Mouse (Mus musculus) midbrain, embryonic 14.5 days (tissue): ENCODE results near the gene Lexm. TPM values are rescaled to one million over a fixed set of nuclear protein-coding genes. Genes with fewer than 3 reads are reported as not detected.

ENCODE experiments used
- ATAC-seq: fragments of 200-750 bp; cut with Nextera tagmentation; 2 replicates; pipeline ENCODE4 v1.8.0; 2017; ENCODE audit warnings: moderate number of reproducible peaks, moderate library complexity; ENCODE audit not compliant: low FRiP score, low TSS enrichment
- DNase-seq: peaks from one replicate; pipeline ENCODE4 v3.0.0-alpha.2; 2015
- H3K27ac ChIP-seq: fragments of 300-500 bp; sonication (generic); replicated peaks from 2 replicates; pipeline ENCODE4 v1.5.1; 2014; ENCODE audit warnings: mild to moderate bottlenecking, low read depth, low read length, moderate library complexity
- H3K27me3 ChIP-seq: fragments of 300-500 bp; sonication (generic); 2 replicates; pipeline ENCODE4 v1.6.1; 2014; ENCODE audit warnings: low read length, control low read depth, mixed read lengths; ENCODE audit not compliant: control insufficient read depth, insufficient read depth
- H3K36me3 ChIP-seq: fragments of 300-500 bp; sonication (generic); 2 replicates; pipeline ENCODE4 v1.6.1; 2014; ENCODE audit warnings: low read length, control low read depth; ENCODE audit not compliant: control insufficient read depth, insufficient read depth
- H3K4me1 ChIP-seq: fragments of 300-500 bp; sonication (generic); 2 replicates; pipeline ENCODE4 v1.6.1; 2014; ENCODE audit warnings: mild to moderate bottlenecking, antibody characterized with exemption, low read length, control low read depth; ENCODE audit not compliant: control insufficient read depth, insufficient read depth
- H3K4me2 ChIP-seq: fragments of 300-500 bp; sonication (generic); 2 replicates; pipeline ENCODE4 v1.6.1; 2014; ENCODE audit warnings: mild to moderate bottlenecking, low read length, moderate library complexity
- H3K4me3 ChIP-seq: fragments of 300-500 bp; sonication (generic); replicated peaks from 2 replicates; pipeline ENCODE4 v1.5.1; 2014; ENCODE audit warnings: low read depth, low read length
- H3K9ac ChIP-seq: fragments of 300-500 bp; sonication (generic); replicated peaks from 2 replicates; pipeline ENCODE4 v1.6.1; 2014; ENCODE audit warnings: mild to moderate bottlenecking, low read length, moderate library complexity
- H3K9me3 ChIP-seq: fragments of 300-500 bp; sonication (generic); 2 replicates; pipeline ENCODE4 v1.6.1; 2016; ENCODE audit warnings: low read length, control low read depth, mixed read lengths; ENCODE audit not compliant: control insufficient read depth
- WGBS: fragments of 180-500 bp; shearing (Covaris S2); extraction: QIAGEN DNeasy Blood & Tissue Kit; methylation state at CpG from one replicate; pipeline ENCODE4 v1.1.7; 2014; 5-methylcytosine and 5-hydroxymethylcytosine counted together
- polyA plus RNA-seq: library from polyadenylated mRNA; unstranded; fragments of >200 nt; fragmentation: Nextera tagmentation; extraction: Ambion mirVana; gene quantifications from 2 replicates; pipeline ENCODE4 v1.2.1, GENCODE M21; 2014

The Lexm gene
- polyA plus RNA-seq, 1 experiment from 2014 or later: not detected

DNA sequence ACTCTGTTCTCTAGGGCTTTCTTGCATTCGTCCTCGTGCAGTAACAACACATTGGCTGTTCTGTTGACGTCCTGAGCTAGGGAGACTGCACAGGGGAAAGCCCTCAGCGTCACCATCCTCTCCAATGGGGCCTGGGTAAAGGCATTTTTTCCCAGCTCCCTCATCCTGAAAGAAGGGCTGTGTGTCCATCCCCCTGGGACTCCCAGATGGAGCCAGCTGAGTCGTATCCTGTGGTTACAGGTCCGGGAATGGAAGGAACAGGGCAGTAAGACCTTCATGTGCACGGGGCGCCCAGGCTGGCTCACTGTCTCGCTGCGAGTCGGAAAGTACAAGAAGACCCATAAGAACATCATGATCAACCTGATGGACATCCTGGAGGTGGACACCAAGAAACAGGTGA lies 52.9 kb downstream of the Lexm start:
- H3K9ac ChIP-seq: no peak overlapping the region
- H3K36me3 ChIP-seq: peaks cover 41% of the 10 kb centered on the region
- peaks cover 32% of the 10 kb centered on the region for H3K4me1 ChIP-seq
- H3K27me3 ChIP-seq: no peaks in the 10 kb centered on the region
- H3K4me3 ChIP-seq: no peak overlapping the region
- H3K27ac ChIP-seq: no peak overlapping the region
- DNase-seq: no peak
- H3K4me2 ChIP-seq: peak overlapping the region; percentile 89
- H3K9me3 ChIP-seq: no peaks in the 10 kb centered on the region
- 87% methylated on average over 11 of the region's 11 CpGs for WGBS
- no peak for ATAC-seq

DNA sequence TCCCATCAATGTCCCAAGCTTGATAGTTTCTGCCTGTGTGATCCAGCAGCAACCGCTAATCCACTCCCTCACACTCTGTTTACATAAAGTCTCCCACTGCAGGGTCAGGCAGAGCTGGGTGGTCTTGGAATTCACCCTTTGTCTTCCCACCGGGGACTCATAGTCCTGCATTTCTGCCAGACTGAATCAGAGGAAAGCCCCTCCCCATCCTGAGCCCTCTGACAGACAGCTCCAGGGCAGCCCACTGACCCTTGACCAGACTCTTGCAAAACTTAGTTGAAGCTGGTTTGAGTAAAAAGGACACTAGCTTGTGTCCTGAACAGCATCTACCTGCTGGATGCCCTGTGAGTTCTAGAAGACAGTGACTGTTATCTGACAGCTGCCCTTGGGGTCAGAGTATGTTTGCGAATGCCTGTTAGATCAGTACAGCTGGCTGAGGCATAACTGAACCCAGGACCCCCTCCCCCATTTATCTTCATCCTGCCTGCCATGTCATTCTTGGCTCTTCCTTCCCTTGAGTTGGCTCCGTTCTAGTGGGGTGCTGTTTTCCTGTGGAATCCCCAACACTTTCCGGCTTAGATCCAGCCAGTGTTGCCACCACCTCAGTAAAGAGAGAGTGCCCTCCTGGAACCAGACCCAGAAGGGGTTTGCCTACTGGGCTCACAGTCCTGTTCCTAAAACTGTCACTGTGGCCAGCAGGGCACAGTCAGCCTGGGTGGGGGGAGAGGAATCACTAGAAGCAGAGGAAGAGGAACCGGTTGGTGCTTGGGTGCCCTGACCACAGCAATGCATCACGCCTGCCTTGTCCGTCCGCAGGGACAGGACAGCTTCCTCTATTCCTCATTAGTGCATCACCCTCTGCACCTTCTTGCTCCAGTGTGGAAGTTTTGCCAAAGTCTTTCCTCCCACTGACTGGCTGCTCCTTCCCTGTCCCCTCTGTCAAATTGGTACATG lies 53.9 kb downstream of the Lexm start:
- no peaks in the 10 kb centered on the region for H3K9me3 ChIP-seq
- H3K9ac ChIP-seq: peak overlapping the region; percentile 78
- no peaks in the 10 kb centered on the region for H3K27me3 ChIP-seq
- no peak overlapping the region for H3K27ac ChIP-seq
- DNase-seq: no peak
- WGBS: 47% methylated on average over 9 of the region's 9 CpGs
- H3K36me3 ChIP-seq: peaks cover 40% of the 10 kb centered on the region
- peak overlapping the region; percentile 89 for H3K4me2 ChIP-seq
- H3K4me1 ChIP-seq: peaks cover 32% of the 10 kb centered on the region
- peak overlapping the region; percentile 90 for H3K4me3 ChIP-seq
- no peak for ATAC-seq

DNA sequence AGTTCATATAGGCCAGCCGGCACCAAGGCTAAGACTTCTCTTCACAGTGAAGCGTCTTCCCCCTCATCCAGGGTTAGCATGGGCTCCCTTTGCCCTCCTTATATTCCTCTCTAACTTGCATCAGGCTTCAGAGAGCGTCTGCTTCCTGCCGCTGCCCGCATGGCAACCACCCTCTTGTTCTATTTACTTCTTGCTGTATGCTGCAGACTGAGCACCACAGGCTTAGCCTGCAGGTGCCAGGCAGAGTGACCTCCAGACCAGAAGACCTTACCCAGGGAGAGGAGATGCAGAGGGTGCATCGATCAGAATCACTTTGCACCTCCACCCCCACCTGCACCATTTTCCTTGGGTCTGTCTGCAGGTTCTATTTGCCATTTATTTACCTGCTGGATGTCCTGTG lies 55.0 kb downstream of the Lexm start:
- DNase-seq: peak; percentile 19

DNA sequence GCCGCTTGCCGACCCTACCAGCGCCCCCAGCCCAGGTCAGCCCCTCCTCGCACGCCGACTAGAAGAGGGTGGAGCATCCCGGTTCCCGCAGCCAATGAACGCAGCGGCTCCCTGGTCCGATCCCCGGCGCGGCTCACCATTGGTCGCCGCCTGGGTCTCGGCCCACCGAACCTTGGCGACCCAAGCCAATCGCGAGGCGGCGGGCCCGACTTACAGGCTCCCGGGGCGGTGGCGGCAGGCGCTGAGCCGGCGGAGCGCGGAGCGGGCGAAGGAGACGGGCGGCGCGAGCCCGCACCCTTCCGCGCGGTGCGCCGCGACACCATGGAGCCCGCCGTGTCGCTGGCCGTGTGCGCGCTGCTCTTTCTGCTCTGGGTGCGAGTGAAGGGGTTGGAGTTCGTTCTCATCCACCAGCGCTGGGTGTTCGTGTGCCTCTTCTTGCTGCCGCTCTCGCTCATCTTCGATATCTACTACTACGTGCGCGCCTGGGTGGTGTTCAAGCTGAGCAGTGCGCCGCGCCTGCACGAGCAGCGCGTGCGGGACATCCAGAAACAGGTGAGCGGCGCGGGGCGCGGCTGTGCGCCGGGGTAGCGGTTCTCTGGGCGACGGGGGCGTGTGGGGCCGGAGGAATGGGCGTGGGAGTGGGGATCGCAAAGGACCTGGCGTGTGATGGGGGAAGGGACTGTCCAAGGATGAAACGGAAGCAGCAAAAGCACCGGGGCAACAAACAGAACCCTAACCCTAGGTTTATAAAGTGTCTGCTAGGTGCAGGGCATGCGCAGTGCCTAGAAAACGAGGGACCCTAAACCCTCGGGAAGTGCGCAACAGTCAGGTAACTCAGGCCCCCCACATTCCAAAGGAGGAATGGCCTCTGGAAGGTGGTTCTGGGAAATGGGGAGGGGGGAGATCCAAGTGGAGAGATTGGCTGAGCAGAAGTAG lies 55.9 kb downstream of the Lexm start, which contains the start of gene Dhcr24:
TSS of gene Dhcr24 (plus strand) at position 193 of the 936 bp plus-strand sequence.
- ATAC-seq: peak; percentile 98
- peak; percentile 97 for DNase-seq
- Histone ChIP-seq H3K4me3 (peak within 1 kb of the TSS; percentile 90), H3K9me3 (no peaks in the 10 kb centered on the region), H3K9ac (peak within 1 kb of the TSS; percentile 78), H3K36me3 (peaks cover 22% of the 10 kb centered on the region), H3K4me2 (peak within 1 kb of the TSS; percentile 89), H3K4me1 (peaks cover 32% of the 10 kb centered on the region), H3K27me3 (no peaks in the 10 kb centered on the region), H3K27ac (peak within 1 kb of the TSS; percentile 91)
- under 1% methylated on average over 89 of the region's 89 CpGs for WGBS

More for the DNA sequence above, 55.0 kb downstream of the Lexm start:
- WGBS: 8% methylated on average over 6 of the region's 6 CpGs
- Histone ChIP-seq H3K27ac (no peak overlapping the region), H3K27me3 (no peaks in the 10 kb centered on the region), H3K9ac (peak overlapping the region; percentile 78), H3K36me3 (peaks cover 29% of the 10 kb centered on the region), H3K4me3 (peak overlapping the region; percentile 90), H3K9me3 (no peaks in the 10 kb centered on the region), H3K4me1 (peaks cover 32% of the 10 kb centered on the region), H3K4me2 (peak overlapping the region; percentile 89)
- no peak for ATAC-seq

DNA sequence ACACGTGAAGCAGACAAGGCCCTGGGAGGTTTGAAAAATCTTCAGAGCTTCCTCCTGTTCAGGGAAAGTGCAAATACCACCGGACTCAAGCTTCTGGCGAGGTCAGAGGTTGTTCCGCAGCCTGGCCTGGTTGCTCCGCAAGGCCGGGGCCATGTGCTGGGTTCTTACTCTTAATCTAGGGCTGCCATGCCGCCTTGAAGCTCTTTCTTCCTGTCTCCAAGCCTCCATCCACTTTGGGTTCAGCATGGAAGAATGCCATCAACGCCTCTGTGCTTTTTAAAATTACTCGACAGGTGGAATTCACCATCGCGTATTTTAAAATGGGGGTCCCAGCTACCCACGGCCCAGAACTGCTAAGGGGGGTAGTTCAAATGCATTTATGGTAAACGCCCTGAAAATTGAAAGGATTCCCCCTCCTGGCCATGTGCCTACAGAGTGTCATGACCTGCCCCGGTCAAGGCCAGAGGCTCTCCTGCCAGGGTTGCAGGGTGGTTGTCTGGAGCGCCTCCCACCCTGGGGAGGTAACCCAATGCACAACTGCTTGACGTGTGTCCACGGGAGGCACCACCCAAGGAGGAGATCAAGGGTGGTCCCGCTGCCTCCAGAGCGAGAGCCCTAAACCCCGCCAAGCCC lies 56.7 kb downstream of the Lexm start:
- peaks cover 32% of the 10 kb centered on the region for H3K4me1 ChIP-seq
- H3K4me3 ChIP-seq: peak overlapping the region; percentile 90
- DNase-seq (no peak), ATAC-seq (peak; percentile 80)
- under 1% methylated on average over 20 of the region's 20 CpGs for WGBS
- peak overlapping the region; percentile 91 for H3K27ac ChIP-seq
- no peaks in the 10 kb centered on the region for H3K27me3 ChIP-seq
- H3K9ac ChIP-seq: peak overlapping the region; percentile 78
- H3K36me3 ChIP-seq: peaks cover 14% of the 10 kb centered on the region
- H3K9me3 ChIP-seq: no peaks in the 10 kb centered on the region
- peak overlapping the region; percentile 89 for H3K4me2 ChIP-seq

DNA sequence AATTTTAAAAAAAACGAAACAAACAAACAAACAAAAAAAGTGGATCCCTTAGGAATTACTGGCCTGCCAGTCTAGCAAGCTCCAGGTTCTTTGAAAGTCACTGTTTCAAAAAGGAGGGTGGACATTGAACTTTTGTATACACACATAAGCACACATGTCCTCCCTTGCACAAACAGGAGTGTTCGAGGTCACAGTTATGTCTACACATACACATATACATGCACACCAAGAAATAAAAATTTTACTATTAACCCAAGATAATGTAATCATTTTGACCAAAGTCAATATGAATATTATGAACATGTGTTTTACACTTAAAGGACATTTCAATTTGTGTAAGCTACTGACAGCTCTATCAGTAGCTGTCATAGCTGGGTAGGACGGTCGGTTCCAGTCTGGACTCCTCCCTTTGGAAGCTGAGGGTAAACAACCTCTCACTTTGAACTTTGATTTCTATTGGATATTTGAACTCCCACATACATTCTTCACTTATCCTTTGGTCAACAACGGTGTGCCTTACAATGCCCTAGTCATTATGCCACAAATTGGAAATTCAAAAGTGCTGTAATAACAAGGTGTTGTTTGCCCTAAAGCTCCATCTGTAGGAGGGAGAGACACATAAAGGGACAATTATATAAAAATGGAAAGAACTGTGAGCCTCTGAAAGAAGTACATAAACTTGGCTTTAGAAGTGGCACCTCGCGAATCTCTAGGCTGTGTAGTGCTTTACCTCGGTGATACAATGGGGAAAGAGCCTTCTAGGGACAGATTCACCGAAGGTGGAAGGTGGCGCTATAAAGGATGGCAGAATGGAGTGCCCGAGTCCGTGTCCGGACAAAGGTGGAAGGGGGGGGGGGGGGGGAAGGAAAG lies 57.5 kb downstream of the Lexm start:
- Histone ChIP-seq H3K27me3 (no peaks in the 10 kb centered on the region), H3K4me3 (peak overlapping the region; percentile 90), H3K4me2 (peak overlapping the region; percentile 89), H3K36me3 (peaks cover 7% of the 10 kb centered on the region), H3K27ac (peak overlapping the region; percentile 91), H3K9me3 (no peaks in the 10 kb centered on the region), H3K4me1 (peaks cover 32% of the 10 kb centered on the region), H3K9ac (no peak overlapping the region)
- 30% methylated on average over 13 of the region's 13 CpGs for WGBS
- ATAC-seq: no peak
- peak; percentile 27 for DNase-seq

DNA sequence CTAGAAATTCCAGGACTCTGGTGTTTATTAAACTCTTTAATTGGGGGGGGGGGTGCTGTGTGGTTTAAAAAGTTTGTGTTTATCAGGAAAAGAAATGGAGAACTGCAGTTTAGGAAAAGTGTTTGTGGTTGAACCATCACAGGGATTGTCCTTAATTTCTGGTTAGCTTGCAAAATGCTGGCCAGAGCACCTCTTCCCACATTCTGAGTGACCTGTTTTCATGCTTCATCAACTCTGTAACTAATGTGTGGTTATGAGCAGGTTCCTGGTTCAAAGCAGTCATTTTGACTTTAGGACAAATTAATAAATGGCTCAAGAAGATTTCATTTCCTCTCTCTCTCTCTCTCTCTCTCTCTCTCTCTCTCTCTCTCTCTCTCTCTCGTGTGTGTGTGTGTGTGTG lies 59.1 kb downstream of the Lexm start:
- no peak for DNase-seq
- H3K36me3 ChIP-seq: no peaks in the 10 kb centered on the region

More for the DNA sequence above, 59.1 kb downstream of the Lexm start:
- Histone ChIP-seq H3K27me3 (no peaks in the 10 kb centered on the region), H3K9me3 (no peaks in the 10 kb centered on the region), H3K4me1 (peaks cover 18% of the 10 kb centered on the region), H3K27ac (no peak overlapping the region), H3K9ac (no peak overlapping the region), H3K4me2 (no peak overlapping the region), H3K4me3 (no peak overlapping the region)
- ATAC-seq: no peak
- no CpG with 5 or more reads among the region's 1 CpGs for WGBS
